10 mouse cellular contexts compared by ENCODE assay signal in genomic region chr5:24592471-24593160, GRCm38 (mm10). TPM values are rescaled to one million over a fixed set of nuclear protein-coding genes. Genes with fewer than 3 reads are reported as not detected.
A peak's percentile ranks its signal among the peaks of the same experiment; 100 is the strongest.
DNase-seq lines count a peak whose midpoint lies in the region; ATAC-seq and TF ChIP-seq lines count a peak whose summit lies in the region.
"Had no signal": no experiment of that assay in that cellular context is flagged by ENCODE, and none has a peak within 500 bp of the region (broad histone marks: within the 10 kb centered on the region; RNA-seq: fewer than 3 reads in every experiment).

No protein-coding gene starts in this region.

- no peaks in the 10 kb centered on the region for H3K9me3 ChIP-seq in forebrain, embryonic 11.5 days (ENCODE audit: control insufficient read depth, low read length)
- no peaks in the 10 kb centered on the region for H3K9me3 ChIP-seq in forebrain, embryonic 12.5 days
- no peaks in the 10 kb centered on the region for H3K9me3 ChIP-seq in lung, embryonic 14.5 days (ENCODE audit: low read depth, low read length)
- H3K9me3 ChIP-seq in liver, embryonic 11.5 days (ENCODE audit: control insufficient read depth, low read length), result no peaks in the 10 kb centered on the region

- DNase-seq in forebrain, embryonic 11.5 days (ENCODE audit: low spot score), result peak; percentile 48
- DNase-seq in lung, embryonic 14.5 days, result no peak
- no peak for DNase-seq in lung, postnatal 36 days
- no peak for DNase-seq in liver, embryonic 11.5 days (ENCODE audit: low spot score)
- no peak for DNase-seq in embryo, embryonic 9.5 days (ENCODE audit: extremely low spot score)
- DNase-seq in frontal cortex, postnatal 25 days (ENCODE audit: low spot score in 2 of 2), result no peak
- DNase-seq: heart, adult 2 months had no signal

- no peak for TF ChIP-seq CTCF in lung, embryonic 14.5 days (IDR thresholded peaks at IDR 0.05; ENCODE audit: low read depth)
- no peak for TF ChIP-seq CTCF in bone marrow, adult 2 months (IDR thresholded peaks at IDR 0.05; ENCODE audit: control insufficient read depth, insufficient read depth, low read length)

- no peaks in the 10 kb centered on the region for H3K27me3 ChIP-seq in forebrain, embryonic 11.5 days (ENCODE audit: control insufficient read depth, insufficient read depth, low read length)
- H3K27me3 ChIP-seq in forebrain, embryonic 12.5 days, result 0 out of 2 replicates have a peak, but pooled peaks cover 11% of the 10 kb centered on the region
- H3K27me3 ChIP-seq in lung, embryonic 14.5 days (ENCODE audit: insufficient read depth, low read length), result no peaks in the 10 kb centered on the region
- peaks cover 4% of the 10 kb centered on the region for H3K27me3 ChIP-seq in liver, embryonic 11.5 days (replicated peaks; ENCODE audit: control insufficient read depth, insufficient read depth, low read length)

- H3K27ac ChIP-seq in forebrain, embryonic 11.5 days (ENCODE audit: low read depth, low read length), result no peak overlapping the region
- H3K27ac ChIP-seq in forebrain, embryonic 12.5 days, result no peak overlapping the region
- H3K27ac ChIP-seq in lung, embryonic 14.5 days (ENCODE audit: low read depth), result no peak overlapping the region
- peak overlapping the region; percentile 71; the same call in 1 of the 2 replicates for H3K27ac ChIP-seq in bone marrow, adult 2 months (ENCODE audit: control insufficient read depth, insufficient read depth, low read depth, low read length, poor library complexity)
- H3K27ac ChIP-seq in liver, embryonic 11.5 days (ENCODE audit: low read depth, low read length), result no peak overlapping the region

- H3K4me2 ChIP-seq in forebrain, embryonic 11.5 days (ENCODE audit: low read depth, low read length, severe bottlenecking), result no peak overlapping the region
- no peak overlapping the region for H3K4me2 ChIP-seq in forebrain, embryonic 12.5 days
- H3K4me2 ChIP-seq in lung, embryonic 14.5 days, result peak overlapping the region; percentile 31; the same call in 1 of the 2 replicates
- H3K4me2 ChIP-seq in liver, embryonic 11.5 days, result peak overlapping the region; percentile 62

- H3K4me3 ChIP-seq in forebrain, embryonic 11.5 days (ENCODE audit: low read depth, low read length), result no peak overlapping the region
- no peak overlapping the region for H3K4me3 ChIP-seq in forebrain, embryonic 12.5 days (replicated peaks)
- H3K4me3 ChIP-seq in lung, embryonic 14.5 days (ENCODE audit: low read depth, low read length), result no peak overlapping the region
- H3K4me3 ChIP-seq in bone marrow, adult 2 months (replicated peaks; ENCODE audit: control insufficient read depth, low read depth, low read length), result peak overlapping the region; percentile 4
- H3K4me3 ChIP-seq in liver, embryonic 11.5 days (ENCODE audit: low read depth, low read length), result no peak overlapping the region

- no peak; the same call in 1 of the 2 replicates for TF ChIP-seq POLR2A in bone marrow, adult 2 months (IDR thresholded peaks at IDR 0.05; ENCODE audit: borderline replicate concordance, control insufficient read depth, low read depth, low read length)

- H3K36me3 ChIP-seq in forebrain, embryonic 11.5 days (ENCODE audit: control insufficient read depth, insufficient read depth, low read length), result peaks cover 17% of the 10 kb centered on the region; the same call in 1 of the 2 replicates
- H3K36me3 ChIP-seq in forebrain, embryonic 12.5 days (replicated peaks), result peaks cover 79% of the 10 kb centered on the region
- peaks cover 56% of the 10 kb centered on the region for H3K36me3 ChIP-seq in lung, embryonic 14.5 days (ENCODE audit: insufficient read depth)
- H3K36me3 ChIP-seq in liver, embryonic 11.5 days (ENCODE audit: control insufficient read depth, insufficient read depth, low read length), result peaks cover 14% of the 10 kb centered on the region; the same call in 1 of the 2 replicates

- H3K9ac ChIP-seq in forebrain, embryonic 11.5 days (ENCODE audit: low read length), result no peak overlapping the region
- no peak overlapping the region for H3K9ac ChIP-seq in forebrain, embryonic 12.5 days
- H3K9ac ChIP-seq in lung, embryonic 14.5 days, result no peak overlapping the region; the same call in 1 of the 2 replicates
- no peak overlapping the region for H3K9ac ChIP-seq in liver, embryonic 11.5 days (ENCODE audit: low read depth, low read length)

- H3K4me1 ChIP-seq in forebrain, embryonic 11.5 days (replicated peaks; ENCODE audit: control insufficient read depth, insufficient read depth, low read length), result peaks cover 21% of the 10 kb centered on the region
- peaks cover 54% of the 10 kb centered on the region for H3K4me1 ChIP-seq in forebrain, embryonic 12.5 days
- H3K4me1 ChIP-seq in lung, embryonic 14.5 days (ENCODE audit: insufficient read depth), result peaks cover 4% of the 10 kb centered on the region
- H3K4me1 ChIP-seq in bone marrow, adult 2 months (ENCODE audit: control insufficient read depth, insufficient read depth, low read length), result peaks cover 6% of the 10 kb centered on the region
- H3K4me1 ChIP-seq in liver, embryonic 11.5 days (replicated peaks; ENCODE audit: control insufficient read depth, insufficient read depth, low read length), result peaks cover 30% of the 10 kb centered on the region

- 66% methylated on average over 21 of the region's 21 CpGs for WGBS in forebrain, embryonic 11.5 days
- 67% methylated on average over 21 of the region's 21 CpGs for WGBS in forebrain, embryonic 12.5 days
- WGBS in lung, embryonic 14.5 days, result 67% methylated on average over 21 of the region's 21 CpGs
- WGBS in bone marrow, adult 2 months, result 18% methylated on average over 21 of the region's 21 CpGs
- WGBS in liver, embryonic 11.5 days, result 45% methylated on average over 21 of the region's 21 CpGs

- ATAC-seq in forebrain, embryonic 11.5 days (replicated peaks; ENCODE audit: low FRiP score), result no peak
- no peak for ATAC-seq in forebrain, embryonic 12.5 days (ENCODE audit: low FRiP score)
- no peak for ATAC-seq in lung, embryonic 14.5 days (ENCODE audit: insufficient read depth)
- ATAC-seq in liver, embryonic 11.5 days (replicated peaks; ENCODE audit: low FRiP score), result 0 out of 2 replicates have a peak, but pooled peaks have one; percentile 21

RNA-seq across cellular contexts. Expression of gene Chpf2, which starts 6.1 kb away (rescaled TPM):
- 11.4 and 11.5 TPM in 2 replicates for polyA plus RNA-seq in forebrain, embryonic 11.5 days (2014; fragmentation: Nextera tagmentation; extraction: Ambion mirVana)
- 18.7 and 18.8 TPM in 2 replicates for polyA plus RNA-seq in forebrain, embryonic 12.5 days (2016; fragmentation: Nextera tagmentation; extraction: Ambion mirVana)
- polyA plus RNA-seq in lung, embryonic 14.5 days (2014; fragmentation: Nextera tagmentation; extraction: Ambion mirVana), result 12.2 and 14.2 TPM in 2 replicates
- 8.6 and 20.6 TPM in 2 replicates for polyA plus RNA-seq in bone marrow, adult 2 months (2011; ENCODE audit: insufficient read depth, insufficient read length, low replicate concordance, missing spikeins)
- polyA plus RNA-seq in liver, embryonic 11.5 days (2014; fragmentation: Nextera tagmentation; extraction: Ambion mirVana), result 14.6 TPM in 2 replicates

RNA-seq across cellular contexts. Expression of gene Abcf2, which starts 15.3 kb away (rescaled TPM):
- polyA plus RNA-seq in forebrain, embryonic 11.5 days (2014; fragmentation: Nextera tagmentation; extraction: Ambion mirVana), result 153 and 165 TPM in 2 replicates
- polyA plus RNA-seq in forebrain, embryonic 12.5 days (2016; fragmentation: Nextera tagmentation; extraction: Ambion mirVana), result 141 and 142 TPM in 2 replicates
- 119 and 120 TPM in 2 replicates for polyA plus RNA-seq in lung, embryonic 14.5 days (2014; fragmentation: Nextera tagmentation; extraction: Ambion mirVana)
- 22.9 and 29.1 TPM in 2 replicates for polyA plus RNA-seq in bone marrow, adult 2 months (2011; ENCODE audit: insufficient read depth, insufficient read length, low replicate concordance, missing spikeins)
- polyA plus RNA-seq in liver, embryonic 11.5 days (2014; fragmentation: Nextera tagmentation; extraction: Ambion mirVana), result 122 and 144 TPM in 2 replicates

RNA-seq across cellular contexts. Expression of gene Smarcd3, which starts 31.6 kb away (rescaled TPM):
- 76.0 and 93.8 TPM in 2 replicates for polyA plus RNA-seq in forebrain, embryonic 11.5 days (2014; fragmentation: Nextera tagmentation; extraction: Ambion mirVana)
- polyA plus RNA-seq in forebrain, embryonic 12.5 days (2016; fragmentation: Nextera tagmentation; extraction: Ambion mirVana), result 101 and 113 TPM in 2 replicates
- polyA plus RNA-seq in lung, embryonic 14.5 days (2014; fragmentation: Nextera tagmentation; extraction: Ambion mirVana), result 37.2 and 39.1 TPM in 2 replicates
- 3.4 and 6.1 TPM in 2 replicates for polyA plus RNA-seq in bone marrow, adult 2 months (2011; ENCODE audit: insufficient read depth, insufficient read length, low replicate concordance, missing spikeins)
- 13.6 and 15.2 TPM in 2 replicates for polyA plus RNA-seq in liver, embryonic 11.5 days (2014; fragmentation: Nextera tagmentation; extraction: Ambion mirVana)

RNA-seq across cellular contexts. Expression of gene 4931409K22Rik, which starts 36.0 kb away (rescaled TPM):
- 0.20 TPM in 1 of 2 replicates, not detected in the other for polyA plus RNA-seq in forebrain, embryonic 11.5 days (2014; fragmentation: Nextera tagmentation; extraction: Ambion mirVana)
- polyA plus RNA-seq in forebrain, embryonic 12.5 days (2016; fragmentation: Nextera tagmentation; extraction: Ambion mirVana), result 0.24 and 0.37 TPM in 2 replicates
- polyA plus RNA-seq in lung, embryonic 14.5 days (2014; fragmentation: Nextera tagmentation; extraction: Ambion mirVana), result not detected in 2 replicates
- 4.7 TPM in 1 of 2 replicates, not detected in the other for polyA plus RNA-seq in bone marrow, adult 2 months (2011; ENCODE audit: insufficient read depth, insufficient read length, low replicate concordance, missing spikeins)
- polyA plus RNA-seq in liver, embryonic 11.5 days (2014; fragmentation: Nextera tagmentation; extraction: Ambion mirVana), result 0.18 TPM in 1 of 2 replicates, not detected in the other
- polyA plus RNA-seq: C2C12 had no signal

RNA-seq across cellular contexts. Expression of gene Asb10, which starts 51.8 kb away (rescaled TPM):
- 0.11 TPM in 1 of 2 replicates, not detected in the other for polyA plus RNA-seq in forebrain, embryonic 11.5 days (2014; fragmentation: Nextera tagmentation; extraction: Ambion mirVana)
- 0.10 TPM in 1 of 2 replicates, not detected in the other for polyA plus RNA-seq in forebrain, embryonic 12.5 days (2016; fragmentation: Nextera tagmentation; extraction: Ambion mirVana)
- 0.29 and 0.42 TPM in 2 replicates for polyA plus RNA-seq in lung, embryonic 14.5 days (2014; fragmentation: Nextera tagmentation; extraction: Ambion mirVana)
- polyA plus RNA-seq in bone marrow, adult 2 months (2011; ENCODE audit: insufficient read depth, insufficient read length, low replicate concordance, missing spikeins), result not detected in 2 replicates
- polyA plus RNA-seq in liver, embryonic 11.5 days (2014; fragmentation: Nextera tagmentation; extraction: Ambion mirVana), result 0.23 and 0.30 TPM in 2 replicates
- polyA plus RNA-seq: C2C12 had no signal

Comparison
In these comparisons a context has a peak if more than half of its experiments do, and no peak if none do; other contexts are left out.
1. H3K4me2 ChIP-seq: peak in lung, embryonic 14.5 days (single experiment) and liver, embryonic 11.5 days (single experiment); none in forebrain, embryonic 11.5 days (single experiment) and forebrain, embryonic 12.5 days (single experiment).